Mouse (Mus musculus): ENCODE data around the gene Omt2a.
"Not testable (repeated sequence)": the region's sequence is repeated elsewhere in the genome, so short reads cannot be mapped to it uniquely, and the experiment has no call there.

DNA sequence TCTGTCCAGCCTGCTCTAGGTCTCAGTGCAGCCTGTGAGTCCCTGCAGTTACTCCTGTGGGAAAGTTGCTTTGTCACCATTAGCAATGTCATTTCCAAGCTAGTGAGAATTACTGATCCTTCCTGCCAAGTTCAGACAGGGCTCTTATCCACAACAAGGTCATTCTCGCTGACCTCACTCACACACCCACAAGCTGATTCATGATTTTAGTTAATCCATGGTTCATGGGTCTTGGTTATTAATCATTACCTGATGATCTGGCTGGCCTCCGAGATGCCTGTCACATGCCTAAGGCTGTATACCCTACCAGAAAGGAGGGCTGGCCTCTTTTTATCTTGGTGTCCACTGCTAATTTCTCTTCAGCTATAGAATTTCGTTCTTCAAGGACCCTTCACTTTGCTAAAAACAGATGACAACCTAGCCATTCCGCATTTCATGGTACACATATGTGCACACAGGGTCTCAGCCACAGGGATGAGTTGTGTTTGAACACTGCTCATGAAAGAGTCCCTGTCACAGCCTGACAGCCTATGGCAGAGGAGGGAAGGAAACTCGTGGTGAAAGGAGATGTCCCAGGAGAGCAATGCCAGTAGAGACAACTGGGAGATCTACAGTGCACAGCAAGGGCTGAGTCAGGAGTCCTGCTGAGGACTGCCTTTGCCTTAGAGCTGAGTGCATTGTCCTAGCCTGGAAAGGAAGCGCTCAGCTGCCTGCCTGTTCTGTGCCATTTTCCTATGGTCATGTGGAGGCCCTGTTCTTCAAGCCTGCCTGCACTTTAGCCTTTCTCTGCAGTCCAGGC, 33.8 kb upstream of the Omt2a start:
- TF ChIP-seq CTCF (IDR thresholded peaks at IDR 0.05; ENCODE audit: extremely low read depth, insufficient read length, insufficient replicate concordance, low read depth, low read length); POLR2A (IDR thresholded peaks at IDR 0.05; ENCODE audit: low read depth, low read length): not testable (repeated sequence)
